Mouse (Mus musculus) layer of hippocampus, adult 11-12 months (tissue): ENCODE data around the gene Stat5a.
A peak's percentile ranks its signal among the peaks of the same experiment; 100 is the strongest.

Experiments used
- DNase-seq: peaks from one replicate; pipeline ENCODE4 v3.0.0; 2022; ENCODE audit warnings: low spot score

The Stat5a gene

DNA sequence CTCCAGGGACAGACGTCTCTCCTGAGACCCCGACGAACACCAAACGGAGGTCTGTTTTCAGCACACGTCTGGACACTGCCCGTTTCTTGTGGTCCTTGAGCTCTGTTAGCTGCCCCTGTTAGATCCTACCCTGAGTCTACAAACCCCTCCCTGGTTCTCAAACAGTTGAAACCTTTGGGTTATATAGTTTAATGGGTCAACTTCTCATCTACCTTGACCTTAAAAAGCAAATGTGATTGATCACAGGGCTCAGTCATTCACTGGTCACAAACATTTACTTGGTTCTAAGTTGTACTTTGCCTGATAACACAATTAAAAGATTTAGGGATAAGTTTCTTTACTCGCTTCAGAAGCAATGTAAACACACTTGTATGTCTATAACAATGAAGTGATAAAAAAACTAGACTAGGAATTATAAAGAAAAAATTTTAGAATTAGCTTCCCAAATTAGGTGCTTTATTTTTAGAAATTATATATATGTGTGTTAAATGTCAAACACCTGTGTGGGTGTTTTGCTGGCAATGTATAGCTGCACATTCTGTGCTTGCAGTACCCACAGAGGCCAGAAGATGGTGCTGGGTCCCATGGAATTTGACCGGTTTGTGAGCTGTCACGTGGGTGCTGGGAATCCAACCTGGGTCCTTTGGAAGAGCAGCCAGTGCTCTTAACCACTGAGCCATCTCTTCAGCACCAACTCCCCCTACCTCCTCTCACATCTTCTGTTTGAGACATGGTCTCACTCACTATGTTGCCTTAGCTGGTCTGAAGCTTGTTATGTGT, 22.0 kb upstream of the Stat5a start:
- DNase-seq: no peak

DNA sequence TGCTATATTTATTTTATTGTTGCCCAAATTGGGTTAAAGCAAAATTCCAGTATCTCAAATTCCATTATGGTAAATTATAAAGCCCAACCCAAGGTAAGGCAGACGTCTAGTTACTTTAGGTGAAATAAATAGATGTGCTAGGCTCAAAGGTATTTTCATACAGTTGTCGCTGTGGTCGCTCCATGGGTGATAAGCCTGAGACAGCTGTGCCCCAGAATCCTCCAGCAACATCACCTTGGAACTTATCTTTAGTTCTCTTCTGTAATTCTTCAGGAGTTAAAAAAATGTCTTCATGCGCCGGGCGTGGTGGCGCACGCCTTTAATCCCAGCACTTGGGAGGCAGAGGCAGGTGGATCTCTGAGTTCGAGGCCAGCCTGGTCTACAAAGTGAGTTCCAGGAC, 20.3 kb upstream of the Stat5a start:
- no peak for DNase-seq

DNA sequence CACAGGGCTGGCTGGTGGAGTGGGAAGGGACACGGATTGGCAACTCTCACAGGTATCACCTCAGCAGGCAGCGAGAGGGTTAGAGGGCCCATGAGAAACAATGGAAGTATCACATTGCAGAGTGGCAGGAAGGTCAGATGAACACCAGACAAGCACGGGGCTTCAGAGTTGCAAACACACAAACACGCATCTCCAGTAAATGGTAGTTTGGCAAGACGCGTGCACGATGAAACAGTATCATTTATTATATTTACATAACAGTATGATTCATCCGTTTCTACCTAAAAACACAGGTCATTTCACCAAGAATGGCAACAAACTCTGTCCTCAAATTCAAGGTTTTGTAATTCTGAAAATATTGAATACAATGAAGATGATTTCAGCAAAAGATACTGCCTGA, 19.6 kb upstream of the Stat5a start:
- DNase-seq: no peak

DNA sequence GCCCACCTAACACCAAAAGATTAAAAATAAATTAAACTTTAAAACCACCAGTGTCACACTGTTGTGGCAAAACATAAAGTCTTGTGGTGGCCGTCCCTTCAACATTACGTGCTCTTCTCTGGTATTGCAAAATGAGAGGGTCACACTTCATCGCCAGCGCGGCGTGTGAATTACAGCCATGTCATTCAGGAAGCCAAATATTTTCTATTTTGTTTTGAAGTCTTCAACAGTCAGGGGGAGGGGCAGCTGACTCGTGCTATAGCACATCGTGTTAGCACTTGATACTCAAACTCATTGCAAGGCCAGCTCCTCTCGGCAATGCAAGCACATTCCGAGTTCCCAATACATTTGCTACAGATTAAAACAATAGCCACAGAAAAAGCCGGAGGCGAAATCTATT, 18.3 kb upstream of the Stat5a start:
- no peak for DNase-seq

DNA sequence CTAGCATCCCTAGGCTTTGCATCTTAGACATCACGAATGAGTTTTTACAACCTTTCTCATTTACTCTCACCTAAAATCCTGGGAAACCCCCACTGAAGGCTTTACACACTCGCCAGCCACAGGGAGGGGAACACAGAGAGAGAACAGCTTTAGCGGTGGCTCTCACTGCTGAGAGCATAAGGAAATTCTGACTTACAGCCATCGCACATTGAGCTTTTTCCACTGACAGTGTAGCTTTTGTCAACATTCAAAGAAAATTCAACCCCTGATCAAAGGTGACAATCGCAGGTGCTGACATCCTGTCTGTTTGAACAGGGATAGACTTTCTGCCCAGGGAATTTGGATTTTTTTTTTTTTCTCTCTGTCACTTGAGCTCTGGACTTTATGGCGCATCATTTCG, 17.1 kb upstream of the Stat5a start:
- no peak for DNase-seq

DNA sequence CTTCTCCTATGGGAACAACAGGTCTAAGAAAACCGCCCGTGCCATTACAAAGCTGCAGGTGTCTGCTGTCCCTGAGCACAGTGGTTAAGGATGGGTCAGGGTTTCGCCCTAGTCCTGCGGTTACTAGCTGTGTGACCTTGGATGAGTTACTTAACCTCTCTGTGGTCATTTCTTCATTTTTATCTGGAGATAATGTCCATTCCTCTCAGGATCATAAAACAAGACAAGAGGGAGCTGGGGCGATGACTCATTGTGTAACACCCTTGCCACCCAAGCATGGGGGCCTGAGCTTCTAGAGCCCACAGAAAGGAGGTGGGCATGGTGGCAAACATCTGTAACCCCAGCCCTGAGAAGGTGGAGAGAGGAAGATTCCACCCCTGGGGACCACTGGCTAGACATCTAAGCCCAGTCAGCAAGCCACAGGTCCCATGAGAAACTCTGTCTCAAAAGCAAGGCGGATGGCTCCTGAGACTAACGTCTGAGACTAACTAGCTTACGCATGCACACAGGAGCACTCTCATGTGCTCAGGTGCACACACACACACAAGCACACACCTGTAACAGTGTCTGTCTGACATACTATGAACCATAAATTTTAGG, 16.0 kb upstream of the Stat5a start:
- DNase-seq: no peak

DNA sequence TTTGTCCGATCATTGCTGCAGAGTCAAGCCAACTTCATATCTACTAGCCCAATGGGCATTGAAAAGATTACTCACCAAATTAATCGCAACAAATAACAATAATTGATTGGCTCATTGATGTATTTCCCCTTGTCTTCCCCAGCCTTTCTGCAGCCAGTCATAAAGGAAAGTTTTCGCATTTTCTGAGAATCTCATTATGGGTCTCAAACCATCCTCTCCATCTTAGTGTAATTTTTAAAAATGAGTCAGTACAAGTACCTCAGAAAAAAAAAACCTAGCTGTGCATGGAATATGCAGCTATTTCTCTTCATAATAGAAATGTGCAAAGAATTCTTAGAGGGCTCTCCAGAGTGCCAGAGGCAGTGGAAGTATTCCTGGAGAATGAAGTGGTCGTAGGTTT, 15.0 kb upstream of the Stat5a start:
- DNase-seq: no peak

DNA sequence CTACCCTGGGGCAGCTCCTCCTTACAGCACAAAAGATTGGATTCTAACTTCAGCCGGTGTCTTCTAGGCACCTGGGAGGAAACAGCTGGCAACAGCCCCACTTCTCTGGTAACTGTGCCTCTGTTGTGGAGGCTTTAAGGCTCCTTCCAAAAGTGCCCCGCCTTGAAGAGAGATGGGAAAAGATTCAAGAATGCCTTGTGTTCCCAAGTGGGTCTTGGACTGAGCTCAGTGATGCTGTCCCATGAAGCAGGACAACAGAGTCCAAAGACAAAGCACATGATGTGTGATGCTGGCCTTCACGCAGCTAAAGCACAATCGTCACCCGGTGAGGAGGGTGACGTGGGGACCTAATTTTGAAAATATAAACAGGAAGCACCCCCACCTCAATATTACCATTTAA, 13.4 kb upstream of the Stat5a start:
- DNase-seq: no peak

DNA sequence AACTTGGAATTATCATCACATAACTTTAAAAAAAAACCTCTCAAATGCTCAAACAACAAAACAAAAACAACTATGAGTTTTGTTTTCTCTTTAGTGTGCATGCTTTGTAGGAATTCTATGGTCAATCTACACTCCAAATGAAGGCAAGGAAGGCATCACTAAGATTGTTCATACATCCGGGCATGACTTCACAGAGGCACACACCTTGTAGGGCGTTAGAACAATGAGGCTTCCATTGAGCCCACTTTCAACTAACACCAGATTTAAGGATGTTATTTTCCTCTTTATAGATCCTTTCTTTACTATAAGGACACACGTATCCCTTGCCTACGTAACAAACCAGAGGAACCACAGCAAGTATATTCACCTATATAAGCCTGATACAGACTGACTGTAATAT, 11.6 kb upstream of the Stat5a start:
- DNase-seq: no peak

DNA sequence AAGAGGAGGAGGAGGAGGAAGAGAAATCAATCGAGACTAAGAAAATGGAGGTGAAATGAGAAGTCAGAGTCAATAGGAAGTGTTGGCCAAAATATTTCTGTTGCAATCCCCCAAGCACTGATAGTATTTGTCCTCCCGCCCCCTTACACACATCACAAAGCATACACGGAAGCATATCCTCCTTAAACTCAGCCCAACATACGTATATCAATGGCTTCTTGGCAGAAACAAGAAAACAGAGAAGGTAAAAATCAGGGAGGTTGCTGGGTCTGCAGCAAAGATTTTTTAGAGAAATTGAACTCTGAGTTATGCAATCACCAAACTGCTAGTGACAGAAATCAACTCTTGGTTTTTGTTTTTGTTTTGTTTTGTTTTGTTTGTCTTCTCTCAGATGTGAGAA, 11.1 kb upstream of the Stat5a start:
- DNase-seq: no peak

DNA sequence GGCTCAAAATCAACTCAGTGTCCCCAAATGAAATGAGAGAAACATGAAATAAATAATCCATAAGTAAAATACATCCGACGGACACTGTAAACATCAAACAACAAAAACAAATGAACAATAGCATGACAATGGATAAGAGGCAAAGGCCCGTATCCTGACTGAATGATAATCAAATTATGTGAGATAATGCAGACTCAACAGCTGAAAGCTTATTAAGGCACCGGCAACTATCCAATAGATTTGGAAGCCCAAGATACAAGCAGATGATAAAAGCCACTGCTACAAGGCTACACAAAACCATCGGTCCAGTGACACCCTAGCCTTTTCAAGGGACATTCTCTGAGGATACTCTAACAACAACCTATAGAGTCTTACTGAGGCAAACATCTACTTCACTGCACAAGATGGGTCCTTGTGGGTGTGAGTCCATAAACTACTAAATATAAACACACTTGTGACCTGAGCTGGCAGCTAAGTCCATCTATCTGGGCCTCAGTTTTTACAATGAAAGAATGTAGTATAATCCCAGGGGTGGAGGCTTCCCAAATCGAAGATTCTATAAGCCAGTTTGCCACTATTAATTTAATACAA, 10.3 kb upstream of the Stat5a start:
- no peak for DNase-seq

DNA sequence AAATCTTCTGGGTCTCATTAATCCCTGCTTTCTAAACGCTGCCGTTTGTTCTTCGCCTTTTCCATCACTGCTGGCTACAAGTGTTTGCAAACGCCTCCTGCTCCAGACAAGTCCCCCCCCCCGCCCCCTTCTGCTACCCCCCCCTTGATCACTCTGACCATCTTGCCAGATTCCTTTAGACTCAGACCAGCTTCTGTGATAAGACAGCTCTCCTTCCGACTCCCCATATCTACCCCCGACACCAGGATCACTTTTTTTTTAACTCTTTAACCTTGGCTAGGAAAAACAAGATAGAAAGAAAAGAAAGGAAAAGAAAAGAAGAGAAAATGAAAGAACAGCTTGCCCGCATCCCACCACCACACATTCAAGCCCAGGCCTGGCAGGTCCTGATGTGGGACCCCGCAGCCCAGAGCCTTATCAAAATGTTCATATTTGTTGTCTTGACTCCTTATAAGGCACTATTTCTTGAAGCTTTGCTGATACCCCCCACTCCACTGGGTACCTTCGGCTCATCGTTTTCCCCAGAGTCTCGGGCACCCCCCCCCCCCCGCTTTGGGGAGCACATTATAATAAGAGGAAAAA, 9.6 kb upstream of the Stat5a start:
- DNase-seq: no peak

DNA sequence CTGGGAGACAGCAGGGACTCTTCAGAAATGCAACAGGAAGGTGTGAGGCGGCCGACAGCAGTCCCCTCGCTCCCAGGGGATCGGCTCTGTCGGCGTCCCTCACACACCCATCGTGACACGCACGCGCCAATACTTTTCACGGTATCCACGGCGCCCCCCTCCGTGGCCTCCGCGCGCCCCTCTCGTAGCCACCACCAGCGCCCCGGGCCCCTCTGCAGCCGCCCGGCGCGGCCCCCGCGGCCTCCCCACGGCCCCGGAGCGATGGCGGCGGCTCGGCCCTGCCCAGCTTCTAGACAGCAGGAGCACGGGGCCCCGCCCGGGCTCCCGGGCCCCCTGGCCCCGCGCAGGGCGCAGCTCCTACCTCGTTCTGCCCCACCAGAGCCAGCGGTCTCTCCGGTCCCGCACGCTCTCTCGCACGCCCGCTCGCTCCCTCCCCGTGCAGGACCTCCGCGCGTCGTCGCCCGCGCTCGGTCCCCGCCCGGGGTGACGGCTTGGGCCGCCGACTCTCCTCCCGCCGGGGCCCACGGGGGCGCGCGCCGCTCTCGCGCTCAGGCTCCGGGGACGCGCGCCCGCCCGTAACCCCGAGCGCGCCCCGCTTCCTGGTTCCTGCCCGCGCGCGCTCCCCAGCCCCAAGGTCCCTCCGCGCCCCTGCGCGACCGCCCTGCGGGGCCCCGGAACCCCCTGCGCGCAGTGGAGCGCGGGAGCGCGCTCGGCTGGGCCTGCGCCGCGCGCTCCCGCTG, 8.9 kb upstream of the Stat5a start, which contains the start of gene Stat5b:
Stat5b (minus strand) TSS at position 687 of the 740 bp plus-strand sequence.
- DNase-seq: peak; percentile 52

DNA sequence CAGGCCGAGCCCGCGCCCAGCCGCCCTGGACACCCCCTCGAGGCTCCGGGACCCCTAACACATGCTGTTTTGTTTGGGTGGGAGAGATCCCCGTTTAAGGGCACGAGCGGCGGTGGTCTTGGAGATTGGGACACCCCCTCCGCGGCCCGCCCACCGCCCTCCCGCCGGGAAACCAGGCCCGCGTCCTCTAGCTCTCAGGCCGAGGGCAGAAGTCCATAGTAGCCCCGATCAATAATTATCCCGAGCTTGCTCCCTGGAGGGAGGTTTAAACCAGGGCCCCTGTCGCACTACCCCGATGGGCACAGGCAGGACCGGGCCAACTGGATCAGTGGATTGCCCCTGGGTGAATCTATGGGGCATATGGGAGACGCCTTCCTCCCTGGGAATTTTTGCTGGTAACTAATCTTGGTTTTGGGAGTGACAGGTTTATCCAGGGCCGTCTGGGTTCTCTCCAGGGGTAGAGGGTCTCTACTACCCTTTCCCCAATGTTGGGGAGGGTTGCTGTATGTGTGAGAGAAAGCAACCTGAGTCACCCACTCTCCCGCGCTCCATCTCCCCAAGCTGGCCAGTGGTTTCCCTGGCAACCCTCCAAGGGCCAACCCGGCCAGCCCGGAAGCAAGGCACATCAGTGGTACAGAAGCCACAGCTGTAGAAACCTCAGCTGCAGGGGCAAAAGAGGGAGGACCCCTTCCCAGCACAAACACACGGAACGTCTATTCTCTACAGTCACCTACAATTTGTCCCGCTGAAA, 8.2 kb upstream of the Stat5a start:
- peak; percentile 40 for DNase-seq

DNA sequence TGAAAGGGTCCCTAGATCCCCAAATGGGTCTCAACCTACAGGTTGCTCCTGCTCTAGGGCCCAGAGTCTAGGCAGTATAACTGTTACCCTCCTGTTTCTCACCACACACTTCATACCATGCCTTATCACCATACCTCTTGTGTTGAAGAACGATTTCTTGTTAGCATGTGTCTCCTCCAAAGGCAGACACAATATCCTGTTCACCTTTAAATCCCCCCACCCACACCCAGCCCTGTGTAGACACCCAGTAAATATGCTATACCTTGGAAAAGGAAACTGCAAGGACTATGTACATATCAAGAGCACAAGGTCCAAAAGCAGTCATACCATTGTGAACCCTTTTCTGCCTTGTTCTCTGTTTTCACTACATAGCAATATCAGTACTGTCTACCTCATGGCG, 7.1 kb upstream of the Stat5a start:
- no peak for DNase-seq

DNA sequence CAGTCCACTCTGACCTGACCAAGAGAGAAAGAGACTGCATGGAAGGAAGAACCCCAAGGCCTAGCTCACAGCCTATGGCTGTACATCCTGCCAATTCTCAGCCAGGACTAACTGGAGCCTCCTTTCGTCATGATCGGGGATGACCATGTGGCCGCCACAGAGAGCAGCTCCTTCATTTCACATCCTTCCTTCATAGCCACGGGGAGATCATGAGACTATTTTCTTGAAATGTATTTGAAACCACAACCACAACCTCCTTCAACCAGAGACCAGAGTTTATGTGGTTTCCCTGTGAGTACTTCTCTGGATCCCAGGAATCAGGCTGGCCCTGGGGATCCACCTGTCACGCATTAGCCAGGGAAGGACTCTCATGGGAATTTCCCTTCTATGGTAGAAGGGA, 6.1 kb upstream of the Stat5a start:
- no peak for DNase-seq

DNA sequence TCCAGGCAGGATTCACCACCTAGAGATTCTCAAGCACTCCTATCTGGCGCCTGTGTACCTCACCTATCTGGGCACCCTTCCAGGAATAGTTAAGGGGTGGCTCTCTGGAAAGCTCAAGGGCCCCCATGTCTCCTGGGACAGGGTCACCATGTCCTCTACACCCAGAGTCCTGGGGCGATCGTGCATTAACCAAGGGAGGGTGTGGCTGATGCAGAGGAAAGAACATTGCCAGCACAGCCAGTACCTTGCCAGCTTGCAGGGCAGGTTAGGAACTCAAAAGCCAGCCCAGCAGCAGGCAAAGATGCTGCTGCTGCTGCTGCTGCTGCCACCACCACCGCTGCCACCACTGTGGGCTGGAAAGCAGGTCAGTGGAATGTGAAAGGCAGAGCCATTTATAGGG, 4.9 kb upstream of the Stat5a start:
- DNase-seq: no peak

DNA sequence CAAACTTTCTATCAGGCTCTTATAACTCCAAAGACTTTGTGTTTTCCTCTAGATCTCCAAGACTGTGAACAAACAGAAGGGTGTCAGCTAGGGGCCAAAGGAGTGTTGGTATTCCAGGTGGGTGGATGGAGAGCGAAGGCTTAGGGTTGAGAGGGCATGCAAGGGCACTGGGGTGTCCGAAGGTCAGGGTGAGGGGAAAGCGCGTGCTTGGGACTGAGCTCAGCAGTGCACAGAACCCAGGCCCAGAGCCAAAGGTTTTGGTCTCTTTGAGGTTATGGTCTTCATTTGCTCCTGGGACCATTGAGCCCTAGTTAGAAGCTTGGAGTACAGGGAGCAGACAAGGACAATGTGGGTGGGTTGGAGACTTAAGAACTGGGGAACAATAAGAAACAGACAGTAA, 4.0 kb upstream of the Stat5a start:
- no peak for DNase-seq

DNA sequence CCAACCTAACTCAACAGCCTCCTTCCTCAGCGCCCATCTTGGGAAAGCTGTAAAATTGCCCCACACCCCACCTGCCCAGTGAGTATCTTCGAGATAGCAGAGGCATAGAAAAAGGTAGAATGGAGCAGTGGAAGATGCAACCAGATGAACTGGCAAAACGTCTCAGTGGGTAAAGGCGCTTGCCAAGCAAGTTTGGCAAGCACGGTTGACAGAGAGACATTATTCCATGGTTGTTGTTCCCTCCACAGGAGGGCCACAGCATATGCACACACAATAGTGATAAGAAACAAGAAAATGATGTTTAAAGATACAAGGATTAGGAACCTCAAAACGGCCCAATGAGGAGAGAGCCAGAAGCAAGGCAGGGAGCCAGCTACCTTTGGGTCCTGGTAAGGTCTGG, 1.2 kb upstream of the Stat5a start:
- DNase-seq: no peak

DNA sequence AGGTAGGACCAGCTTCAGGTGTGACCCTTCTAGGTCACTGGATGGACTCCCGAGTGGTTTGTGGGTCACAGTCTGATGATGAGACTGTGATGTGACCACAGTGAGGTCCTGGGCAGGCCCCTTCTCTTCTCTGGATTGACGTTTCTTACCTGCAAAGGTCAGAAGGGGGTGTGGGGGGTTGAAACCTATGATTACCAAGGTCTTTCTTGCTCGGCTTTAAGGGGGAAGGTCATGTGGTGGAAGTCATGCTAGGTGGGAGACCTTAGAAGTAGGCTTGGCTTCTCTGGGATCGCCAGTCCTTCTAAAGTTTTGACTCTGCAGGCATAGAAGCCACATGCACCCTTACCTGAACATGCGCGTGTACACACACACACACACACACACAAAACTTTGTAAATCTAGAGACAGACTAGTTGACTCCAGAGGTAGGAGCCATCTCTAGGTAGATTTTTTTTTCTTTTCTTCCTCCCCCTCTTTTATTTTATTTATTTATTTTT, 476 bp downstream of the Stat5a start:
- DNase-seq: no peak

DNA sequence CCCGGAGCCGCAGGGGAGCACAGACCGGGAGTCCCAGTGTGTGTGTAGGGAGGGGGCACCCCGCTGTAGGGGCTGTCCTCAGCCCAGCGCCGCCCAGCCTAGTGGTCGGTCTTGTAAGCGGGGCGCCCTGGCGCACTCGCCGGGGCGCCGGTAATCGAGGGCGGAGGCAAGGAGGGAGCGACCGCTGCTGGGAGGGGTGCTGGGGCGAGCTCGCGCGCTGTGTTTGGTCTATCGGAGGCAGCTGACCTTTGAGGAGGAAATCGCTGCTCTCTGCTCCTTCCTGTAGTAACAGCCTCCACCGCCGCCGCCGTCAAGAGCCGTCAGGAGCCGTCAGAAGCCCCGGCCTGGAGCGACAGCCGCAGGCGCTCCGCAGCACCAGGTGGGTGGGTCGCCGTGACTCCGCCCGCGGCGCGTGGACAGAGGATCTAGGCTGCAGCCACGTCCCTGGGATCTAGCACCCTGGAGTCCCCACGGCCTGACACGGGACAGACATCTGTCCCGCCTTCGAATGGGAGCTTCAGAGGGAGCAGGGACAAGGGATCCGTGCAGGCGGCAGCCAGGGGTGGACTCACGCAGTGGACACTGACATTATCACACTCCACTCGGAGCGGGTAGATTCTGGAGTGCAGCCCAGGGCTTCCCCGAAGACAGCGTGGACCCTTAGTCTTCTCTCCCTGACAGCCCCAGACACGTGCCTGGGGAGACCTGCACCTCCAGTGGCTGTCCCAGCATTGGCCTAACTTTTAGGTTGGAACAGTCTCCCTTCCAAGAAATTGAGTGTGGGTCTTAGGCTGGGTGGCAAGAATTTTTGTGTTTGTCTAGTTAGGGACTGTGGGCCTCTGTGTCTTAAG, 1.3 kb downstream of the Stat5a start:
- DNase-seq: peak; percentile 56
